Mouse (Mus musculus): ENCODE results near the gene Olfr49.

DNA sequence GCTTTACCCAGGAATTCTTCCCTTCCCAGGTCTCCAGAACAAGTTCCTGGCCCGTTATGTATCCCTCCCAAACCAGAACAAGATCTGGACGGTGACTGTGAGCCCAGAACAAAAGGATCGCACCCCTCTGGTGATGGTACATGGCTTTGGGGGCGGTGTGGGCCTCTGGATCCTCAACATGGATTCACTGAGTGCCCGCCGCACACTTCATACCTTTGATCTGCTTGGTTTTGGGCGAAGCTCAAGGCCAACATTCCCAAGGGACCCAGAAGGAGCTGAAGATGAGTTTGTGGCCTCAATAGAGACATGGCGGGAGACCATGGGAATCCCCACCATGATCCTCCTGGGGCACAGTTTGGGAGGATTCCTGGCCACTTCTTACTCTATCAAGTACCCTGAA lies 22.1 kb downstream of the Olfr49 start:
- TF ChIP-seq POLR2A (IDR thresholded peaks at IDR 0.05; ENCODE audit: control insufficient read depth, extremely low read depth, insufficient read depth, low read length, poor library complexity): no peak
- no peak for TF ChIP-seq CTCF (IDR thresholded peaks at IDR 0.05; ENCODE audit: borderline replicate concordance, control insufficient read depth, extremely low read depth, insufficient read depth, low read length, poor library complexity)

Data from thymus, adult 2 months (tissue).